Mouse (Mus musculus): Measurements from ENCODE around the gene Fbxo40.

Gene Fbxo40

DNA sequence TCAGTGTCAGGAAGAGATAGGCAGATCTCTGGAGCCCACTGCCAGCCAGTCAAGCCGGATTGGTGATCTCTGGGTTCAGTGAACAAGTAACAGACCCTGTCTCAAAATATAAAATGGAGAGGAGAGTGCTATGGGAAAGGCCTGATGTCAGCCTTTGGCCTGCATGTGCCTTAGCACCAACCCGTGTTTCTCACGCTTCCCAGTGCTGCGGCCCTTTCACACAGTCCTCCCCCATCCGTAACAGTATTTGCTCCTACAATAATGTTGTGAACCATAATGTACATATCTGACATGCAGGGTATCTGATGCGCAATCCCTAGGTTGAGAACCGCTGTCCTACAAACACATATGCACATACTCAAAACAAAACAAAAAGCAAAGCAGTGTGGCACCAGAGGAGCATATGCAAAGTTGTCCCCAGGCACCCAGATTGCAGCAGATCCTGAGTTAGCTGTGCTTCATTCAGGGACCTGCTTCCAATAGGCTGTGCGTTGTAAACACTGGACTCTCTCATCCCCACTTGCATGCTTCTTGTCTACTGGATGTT is 69.1 kb downstream of the Fbxo40 start:
- no peak for DNase-seq

DNA sequence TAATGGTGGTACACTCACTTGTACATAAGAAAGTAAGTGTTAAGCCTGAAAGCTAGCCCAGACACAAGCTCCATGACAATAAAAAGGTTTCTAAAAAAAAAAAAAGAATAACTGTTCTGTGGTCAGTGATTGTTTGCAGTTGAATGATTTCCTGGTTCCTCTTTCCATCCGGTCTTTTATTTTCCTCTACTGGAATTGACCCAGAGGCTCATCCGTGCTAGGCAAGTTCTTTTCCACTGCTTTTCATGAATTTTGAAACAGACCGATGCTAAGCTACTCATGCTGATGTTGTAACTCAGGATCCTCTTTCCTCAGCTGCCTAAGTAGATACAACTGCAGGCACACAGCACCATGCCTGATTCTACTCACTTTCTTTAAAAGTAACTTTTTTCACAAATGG is 69.9 kb downstream of the Fbxo40 start:
- no peak for DNase-seq

DNA sequence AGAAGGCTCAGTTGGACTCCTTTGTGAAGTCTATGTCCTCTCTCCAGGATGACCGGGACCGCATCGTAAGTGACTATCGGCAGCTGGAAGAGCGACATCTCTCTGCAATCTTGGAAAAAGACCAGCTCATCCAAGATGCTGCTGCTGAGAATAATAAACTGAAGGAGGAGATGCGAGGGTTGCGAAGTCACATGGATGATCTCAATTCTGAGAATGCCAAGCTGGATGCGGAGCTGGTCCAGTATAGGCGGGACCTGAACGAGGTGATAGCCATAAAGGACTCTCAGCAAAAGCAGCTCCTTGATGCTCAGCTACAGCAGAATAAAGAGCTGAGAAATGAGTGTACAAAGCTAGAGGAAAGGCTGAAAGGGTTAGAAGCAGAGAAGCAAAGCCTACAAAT is 71.8 kb downstream of the Fbxo40 start:
- DNase-seq, result no peak

DNA sequence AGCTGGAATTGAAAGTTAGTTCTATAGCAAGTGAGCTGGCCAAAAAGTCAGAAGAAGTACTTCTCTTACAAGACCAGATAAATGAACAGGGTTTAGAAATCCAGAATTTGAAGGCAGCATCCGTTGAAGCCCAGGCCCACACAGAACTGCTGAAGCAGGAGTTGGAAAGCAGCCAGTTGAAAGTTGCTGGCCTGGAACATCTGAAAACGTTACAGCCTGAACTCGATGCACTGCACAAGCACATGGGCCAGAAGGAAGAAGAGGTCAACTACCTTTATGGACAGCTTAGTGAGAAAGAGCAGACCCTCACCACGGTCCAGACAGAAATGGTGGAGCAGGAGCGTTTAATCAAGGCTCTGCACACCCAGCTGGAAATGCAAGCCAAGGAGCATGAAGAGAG is 76.1 kb downstream of the Fbxo40 start:
- no peak for DNase-seq
